Mouse (Mus musculus) urinary bladder, postnatal 10 days (tissue): ENCODE results near the gene Bcl2l10.

ENCODE experiments used
- DNase-seq: peaks from one replicate; pipeline ENCODE4 v3.0.0; 2022; ENCODE audit warnings: low spot score

Bcl2l10 gene

GRCm38 (mm10) chr9:75347458-75347857 is at the start of gene Bcl2l10:
Gene Bcl2l10 (plus strand): TSS chr9:75347758.
- no peak for DNase-seq

- no peak for DNase-seq
Observed at GRCm38 (mm10) chr9:75299342-75299741, 48.2 kb upstream of the Bcl2l10 start.

GRCm38 (mm10) chr9:75303033-75303432 is 44.5 kb upstream of the Bcl2l10 start:
- no peak for DNase-seq

GRCm38 (mm10) chr9:75303701-75304261 is 43.8 kb upstream of the Bcl2l10 start:
- DNase-seq, result no peak

- DNase-seq, result no peak
Observed at GRCm38 (mm10) chr9:75304286-75304685, 43.3 kb upstream of the Bcl2l10 start.

GRCm38 (mm10) chr9:75306126-75306898 is 41.2 kb upstream of the Bcl2l10 start, which contains the start of gene Gnb5:
Gene Gnb5 (plus strand): TSS chr9:75306288.
- no peak for DNase-seq

GRCm38 (mm10) chr9:75307015-75307414 is 40.5 kb upstream of the Bcl2l10 start:
- DNase-seq, result no peak

- no peak for DNase-seq
Observed at GRCm38 (mm10) chr9:75308621-75309020, 38.9 kb upstream of the Bcl2l10 start.

GRCm38 (mm10) chr9:75312008-75312407 is 35.5 kb upstream of the Bcl2l10 start:
- DNase-seq, result peak; percentile 37

- no peak for DNase-seq
Observed at GRCm38 (mm10) chr9:75313138-75313831, 34.3 kb upstream of the Bcl2l10 start.

- DNase-seq, result peak; percentile 32
Observed at GRCm38 (mm10) chr9:75313832-75314516, 33.6 kb upstream of the Bcl2l10 start.

- no peak for DNase-seq
Observed at GRCm38 (mm10) chr9:75314517-75315105, 32.9 kb upstream of the Bcl2l10 start.

GRCm38 (mm10) chr9:75315238-75315637 is 32.3 kb upstream of the Bcl2l10 start:
- no peak for DNase-seq

GRCm38 (mm10) chr9:75316771-75317170 is 30.8 kb upstream of the Bcl2l10 start:
- no peak for DNase-seq

GRCm38 (mm10) chr9:75318196-75318595 is 29.4 kb upstream of the Bcl2l10 start:
- DNase-seq, result no peak

- DNase-seq, result no peak
Observed at GRCm38 (mm10) chr9:75319365-75319764, 28.2 kb upstream of the Bcl2l10 start.

GRCm38 (mm10) chr9:75322099-75322885 is 25.3 kb upstream of the Bcl2l10 start:
- no peak for DNase-seq

GRCm38 (mm10) chr9:75328047-75328446 is 19.5 kb upstream of the Bcl2l10 start:
- DNase-seq, result no peak

GRCm38 (mm10) chr9:75330821-75331220 is 16.7 kb upstream of the Bcl2l10 start:
- no peak for DNase-seq

- no peak for DNase-seq
Observed at GRCm38 (mm10) chr9:75334440-75334839, 13.1 kb upstream of the Bcl2l10 start.

- no peak for DNase-seq
Observed at GRCm38 (mm10) chr9:75338016-75338415, 9.5 kb upstream of the Bcl2l10 start.
